Comparison of ENCODE assay signal across 8 mouse cellular contexts in genomic region chr6:141248691-141249584, GRCm38 (mm10). TPM values are rescaled to one million over a fixed set of nuclear protein-coding genes. Genes with fewer than 3 reads are reported as not detected.
DNase-seq lines count a peak whose midpoint lies in the region; ATAC-seq lines count a peak whose summit lies in the region.

Gene Pde3a (plus strand): TSS chr6:141249269.

- H3K4me1 ChIP-seq in lung, embryonic 16.5 days (replicated peaks; ENCODE audit: control insufficient read depth, insufficient read depth, low read length), result no peaks in the 10 kb centered on the region; the same call in 1 of the 2 replicates
- peaks cover 15% of the 10 kb centered on the region for H3K4me1 ChIP-seq in embryonic facial prominence, embryonic 15.5 days
- peaks cover 2% of the 10 kb centered on the region; the same call in 1 of the 2 replicates for H3K4me1 ChIP-seq in hindbrain, embryonic 11.5 days (replicated peaks; ENCODE audit: control insufficient read depth, insufficient read depth, low read length)
- H3K4me1 ChIP-seq in midbrain, embryonic 13.5 days (replicated peaks), result peaks cover 15% of the 10 kb centered on the region

- H3K9ac ChIP-seq in lung, embryonic 16.5 days (ENCODE audit: low read length), result peak within 1 kb of the TSS; percentile 75
- peak within 1 kb of the TSS; percentile 74 for H3K9ac ChIP-seq in embryonic facial prominence, embryonic 15.5 days
- H3K9ac ChIP-seq in hindbrain, embryonic 11.5 days (ENCODE audit: low read depth, low read length), result peak within 1 kb of the TSS; percentile 43
- peak within 1 kb of the TSS; percentile 76 for H3K9ac ChIP-seq in midbrain, embryonic 13.5 days (replicated peaks)

- DNase-seq in lung, postnatal 14 days, result no peak
- no peak for DNase-seq in hindbrain, embryonic 11.5 days (ENCODE audit: low spot score)
- no peak for DNase-seq in ovary, adult 18-20 months (ENCODE audit: low spot score)
- DNase-seq in natural killer cell, adult 2 months (ENCODE audit: low spot score in 2 of 2), result no peak

- H3K4me2 ChIP-seq in lung, embryonic 16.5 days (ENCODE audit: low read depth, low read length), result peak within 1 kb of the TSS; percentile 93
- peak within 1 kb of the TSS; percentile 86 for H3K4me2 ChIP-seq in embryonic facial prominence, embryonic 15.5 days (replicated peaks)
- peak within 1 kb of the TSS; percentile 96 for H3K4me2 ChIP-seq in hindbrain, embryonic 11.5 days (replicated peaks; ENCODE audit: low read depth, low read length)
- H3K4me2 ChIP-seq in midbrain, embryonic 13.5 days (replicated peaks), result peak within 1 kb of the TSS; percentile 90

- H3K27me3 ChIP-seq in lung, embryonic 16.5 days (ENCODE audit: control insufficient read depth, insufficient read depth, low read depth, low read length), result no peaks in the 10 kb centered on the region
- peaks cover 16% of the 10 kb centered on the region for H3K27me3 ChIP-seq in embryonic facial prominence, embryonic 15.5 days
- peaks cover 15% of the 10 kb centered on the region for H3K27me3 ChIP-seq in hindbrain, embryonic 11.5 days (ENCODE audit: control insufficient read depth, insufficient read depth, low read length)
- peaks cover 40% of the 10 kb centered on the region for H3K27me3 ChIP-seq in midbrain, embryonic 13.5 days

- H3K4me3 ChIP-seq in lung, embryonic 16.5 days (ENCODE audit: low read length), result peak within 1 kb of the TSS; percentile 69
- peak within 1 kb of the TSS; percentile 72 for H3K4me3 ChIP-seq in embryonic facial prominence, embryonic 15.5 days (replicated peaks)
- peak within 1 kb of the TSS; percentile 62 for H3K4me3 ChIP-seq in hindbrain, embryonic 11.5 days (ENCODE audit: low read depth, low read length)
- peak within 1 kb of the TSS; percentile 72 for H3K4me3 ChIP-seq in midbrain, embryonic 13.5 days (replicated peaks)

- peak within 1 kb of the TSS; percentile 82 for H3K27ac ChIP-seq in lung, embryonic 16.5 days (ENCODE audit: low read length)
- peak within 1 kb of the TSS; percentile 86 for H3K27ac ChIP-seq in embryonic facial prominence, embryonic 15.5 days (replicated peaks)
- H3K27ac ChIP-seq in hindbrain, embryonic 11.5 days (ENCODE audit: low read depth, low read length), result no peak within 1 kb of the TSS
- peak within 1 kb of the TSS; percentile 39; the same call in 1 of the 2 replicates for H3K27ac ChIP-seq in midbrain, embryonic 13.5 days

- 2% methylated on average over 27 of the region's 28 CpGs for WGBS in lung, embryonic 16.5 days
- 1% methylated on average over 25 of the region's 28 CpGs for WGBS in embryonic facial prominence, embryonic 15.5 days
- WGBS in hindbrain, embryonic 11.5 days, result 2% methylated on average over 21 of the region's 28 CpGs
- WGBS in midbrain, embryonic 13.5 days, result 2% methylated on average over 27 of the region's 28 CpGs

- H3K36me3 ChIP-seq in lung, embryonic 16.5 days (ENCODE audit: control insufficient read depth, insufficient read depth, low read length), result no peaks in the 10 kb centered on the region
- H3K36me3 ChIP-seq in embryonic facial prominence, embryonic 15.5 days, result no peaks in the 10 kb centered on the region
- H3K36me3 ChIP-seq in hindbrain, embryonic 11.5 days (ENCODE audit: control insufficient read depth, insufficient read depth, low read length), result no peaks in the 10 kb centered on the region
- H3K36me3 ChIP-seq in midbrain, embryonic 13.5 days, result no peaks in the 10 kb centered on the region

- H3K9me3 ChIP-seq in lung, embryonic 16.5 days (ENCODE audit: control insufficient read depth, low read length), result no peaks in the 10 kb centered on the region
- H3K9me3 ChIP-seq in embryonic facial prominence, embryonic 15.5 days (replicated peaks), result no peaks in the 10 kb centered on the region
- H3K9me3 ChIP-seq in hindbrain, embryonic 11.5 days (ENCODE audit: control insufficient read depth, low read length), result no peaks in the 10 kb centered on the region
- H3K9me3 ChIP-seq in midbrain, embryonic 13.5 days, result no peaks in the 10 kb centered on the region

- ATAC-seq in lung, embryonic 16.5 days (ENCODE audit: low read depth), result peak; percentile 34; the same call in 1 of the 2 replicates
- ATAC-seq in embryonic facial prominence, embryonic 15.5 days (ENCODE audit: insufficient number of reproducible peaks, low FRiP score, low TSS enrichment, low read depth), result peak; percentile 68
- ATAC-seq in hindbrain, embryonic 11.5 days (ENCODE audit: low FRiP score), result peak; percentile 58
- peak; percentile 63 for ATAC-seq in midbrain, embryonic 13.5 days
- ATAC-seq in inflammation-experienced regulatory T-cells, adult 6 months, result no peak

RNA-seq across cellular contexts. Expression of gene Pde3a, which starts in this region (rescaled TPM):
- 4.4 and 4.8 TPM in 2 replicates for polyA plus RNA-seq in lung, embryonic 16.5 days (2015; fragmentation: Nextera tagmentation; extraction: Ambion mirVana)
- polyA plus RNA-seq in embryonic facial prominence, embryonic 15.5 days (2015; fragmentation: Nextera tagmentation; extraction: Ambion mirVana), result 5.8 and 6.2 TPM in 2 replicates
- 1.9 and 3.0 TPM in 2 replicates for polyA plus RNA-seq in hindbrain, embryonic 11.5 days (2014; fragmentation: Nextera tagmentation; extraction: Ambion mirVana)
- polyA plus RNA-seq in midbrain, embryonic 13.5 days (2015; fragmentation: Nextera tagmentation; extraction: Ambion mirVana), result 1.7 and 1.9 TPM in 2 replicates
- polyA plus RNA-seq in inflammation-experienced regulatory T-cells, adult 6 months (2017; shearing (Covaris generic)), result not detected
